Mouse (Mus musculus) ES-E14 (cell line): ENCODE results near the gene Asb16. TPM values are rescaled to one million over a fixed set of nuclear protein-coding genes. Genes with fewer than 3 reads are reported as not detected.

Experiments used
- DNase-seq: peaks from one replicate; pipeline ENCODE4 v3.0.0-alpha.2; 2013; ENCODE audit warnings: low read depth, low spot score
- H3K27ac ChIP-seq: 2 replicates; pipeline ENCODE4 v1.5.1; 2012; ENCODE audit warnings: low read depth, mild to moderate bottlenecking, low read length, moderate library complexity, mixed read lengths; ENCODE audit not compliant: poor library complexity, insufficient read depth, severe bottlenecking
- H3K36me3 ChIP-seq: 2 replicates; pipeline ENCODE4 v1.6.1; 2012; ENCODE audit warnings: mild to moderate bottlenecking, low read length, moderate library complexity, mixed read lengths; ENCODE audit not compliant: control insufficient read depth, poor library complexity, insufficient read depth, severe bottlenecking
- H3K4me1 ChIP-seq, 2 experiments: fragments of 150-350 bp in 1 of 2; sonication (generic) in 1 of 2; 2 replicates each; pipeline ENCODE4 v1.6.1; 2012; ENCODE audit warnings: low read length in 2 of 2, mild to moderate bottlenecking in 1 of 2, mixed read lengths in 1 of 2; ENCODE audit not compliant: control insufficient read depth in 2 of 2, insufficient read depth in 2 of 2, poor library complexity in 1 of 2
- H3K4me3 ChIP-seq, 2 experiments: fragments of 150-350 bp in 1 of 2; sonication (generic) in 1 of 2; 2 replicates each; pipeline ENCODE4 v1.5.1; 2012; ENCODE audit warnings: low read length in 2 of 2, low read depth in 1 of 2, mild to moderate bottlenecking in 1 of 2, mixed read lengths in 1 of 2; ENCODE audit not compliant: insufficient read depth in 1 of 2, poor library complexity in 1 of 2, severe bottlenecking in 1 of 2
- H3K9ac ChIP-seq: 2 replicates; pipeline ENCODE4 v1.6.1; 2012; ENCODE audit warnings: low read depth, mild to moderate bottlenecking, low read length, mixed read lengths; ENCODE audit not compliant: poor library complexity, insufficient read depth, severe bottlenecking
- H3K9me3 ChIP-seq: fragments of 150-350 bp; sonication (generic); 2 replicates; pipeline ENCODE4 v1.6.1; 2012; ENCODE audit warnings: low read depth, mild to moderate bottlenecking, low read length; ENCODE audit not compliant: control insufficient read depth, insufficient read depth
- CHD2 ChIP-seq: IDR thresholded peaks from 2 replicates; pipeline ENCODE4 v1.6.1; 2014; ENCODE audit warnings: mild to moderate bottlenecking, low read depth, low read length, inconsistent platforms
- HCFC1 ChIP-seq: IDR thresholded peaks from 2 replicates; pipeline ENCODE4 v1.6.1; 2012; ENCODE audit warnings: low read length, inconsistent platforms, borderline replicate concordance; ENCODE audit not compliant: insufficient read depth
- MAFK ChIP-seq: IDR thresholded peaks from 2 replicates; pipeline ENCODE4 v1.6.1; 2014; ENCODE audit warnings: mild to moderate bottlenecking, low read depth, low read length, inconsistent platforms; ENCODE audit not compliant: insufficient read depth
- ZC3H11A ChIP-seq: IDR thresholded peaks from 2 replicates; pipeline ENCODE4 v1.6.1; 2012; ENCODE audit warnings: low read depth, mild to moderate bottlenecking, inconsistent platforms, low read length, borderline replicate concordance
- ZNF384 ChIP-seq: IDR thresholded peaks from 2 replicates; pipeline ENCODE4 v1.6.1; 2012; ENCODE audit warnings: low read depth, low read length, inconsistent platforms
- in situ Hi-C, 2 experiments: fragments of 600-800 bp; cut with MboI; formaldehyde crosslinking; loops; one replicate each; pipeline ENCODE4 v1.15.1; 2025; ENCODE audit warnings: low sequenced_read_pairs in 2 of 2, inconsistent platforms in 1 of 2; ENCODE audit not compliant: unreplicated experiment in 2 of 2
- total RNA-seq: library from RNA; depleted of rRNA; stranded (reverse); fragments of 300-350 nt; gene quantifications from 2 replicates; pipeline ENCODE4 v1.2.3, GENCODE M21; 2012

Gene Asb16
- total RNA-seq, 1 experiment: 0.98 TPM

DNA sequence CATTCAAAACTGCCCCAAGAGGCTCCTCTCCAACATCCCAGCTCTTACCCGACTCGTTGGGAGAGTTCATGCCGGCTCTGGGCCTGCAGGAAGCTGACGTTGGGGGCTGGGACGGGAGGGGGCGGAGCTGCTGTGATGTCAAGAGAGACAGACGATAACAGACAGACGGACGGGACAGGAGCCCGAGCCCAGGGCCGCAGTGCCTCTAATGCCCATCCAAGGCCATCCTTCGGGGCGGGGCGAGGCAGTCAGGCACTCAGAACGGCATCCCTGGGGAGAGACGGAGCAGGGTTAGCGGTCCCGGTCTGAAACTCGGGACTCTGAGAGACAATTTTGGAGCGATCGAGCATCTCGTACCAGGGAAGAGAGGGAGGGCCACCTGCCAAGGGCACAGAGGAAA is 43.9 kb upstream of the Asb16 start:
- H3K9ac ChIP-seq: no peak overlapping the region
- H3K36me3 ChIP-seq: peaks cover 4% of the 10 kb centered on the region; the same call in 1 of the 2 replicates
- TF ChIP-seq HCFC1 (no peak), MAFK (no peak), ZC3H11A (no peak), ZNF384 (no peak), CHD2 (no peak)
- H3K4me1 ChIP-seq: peaks cover 11 to 57% of the 10 kb centered on the region in 2 experiments; a peak in 3 of 4 replicates
- in situ Hi-C loops: no loop called here
- no peaks in the 10 kb centered on the region for H3K9me3 ChIP-seq
- 0 out of 4 replicates have a peak overlapping the region, but pooled peaks of 1 of the 2 experiments have one; percentile 2 for H3K4me3 ChIP-seq
- no peak overlapping the region for H3K27ac ChIP-seq
- no peak for DNase-seq

DNA sequence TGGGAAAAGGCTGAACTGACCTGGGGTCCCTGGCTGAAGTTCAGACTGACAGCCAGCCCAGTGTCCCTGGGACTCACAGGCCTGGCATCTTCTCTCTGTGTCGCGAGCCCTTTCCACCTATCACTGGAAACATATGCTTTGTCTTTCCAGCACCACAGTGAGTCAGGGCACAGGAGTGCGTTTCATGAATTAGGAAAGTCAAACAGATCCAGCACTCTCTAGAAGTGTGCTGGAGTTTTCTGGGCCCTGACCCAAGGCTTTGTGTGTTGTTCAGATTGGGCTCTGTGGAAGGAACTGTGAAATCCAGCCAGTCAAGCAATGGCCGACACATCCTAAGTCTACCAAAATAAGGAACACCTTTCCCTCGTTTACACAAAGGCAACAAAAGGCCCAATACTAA is 43.3 kb upstream of the Asb16 start:
- H3K9ac ChIP-seq: no peak overlapping the region
- H3K4me3 ChIP-seq: no peak overlapping the region
- no peak for DNase-seq
- H3K36me3 ChIP-seq: peaks cover 4% of the 10 kb centered on the region; the same call in 1 of the 2 replicates
- H3K9me3 ChIP-seq: no peaks in the 10 kb centered on the region
- no peak for TF ChIP-seq ZNF384
- TF ChIP-seq CHD2: no peak
- no peak for TF ChIP-seq HCFC1
- no peak for TF ChIP-seq ZC3H11A
- no peak for TF ChIP-seq MAFK
- in situ Hi-C loops: no loop called here
- no peak overlapping the region for H3K27ac ChIP-seq
- peaks cover 11 to 57% of the 10 kb centered on the region in 2 experiments; a peak in 3 of 4 replicates for H3K4me1 ChIP-seq

GRCm38 (mm10) chr11:102226067-102226978 is 42.2 kb upstream of the Asb16 start:
- Histone ChIP-seq H3K9me3 (no peaks in the 10 kb centered on the region), H3K4me3 (no peak overlapping the region), H3K27ac (no peak overlapping the region), H3K9ac (no peak overlapping the region), H3K4me1 (peaks cover 13 to 57% of the 10 kb centered on the region in 2 experiments; a peak in 3 of 4 replicates), H3K36me3 (peaks cover 4% of the 10 kb centered on the region; the same call in 1 of the 2 replicates)
- DNase-seq: no peak
- in situ Hi-C loops: no loop called here
- TF ChIP-seq ZNF384: no peak
- TF ChIP-seq ZC3H11A: no peak
- no peak for TF ChIP-seq MAFK
- no peak for TF ChIP-seq HCFC1
- TF ChIP-seq CHD2: no peak

GRCm38 (mm10) chr11:102227270-102228190 is 41.0 kb upstream of the Asb16 start:
- H3K36me3 ChIP-seq: peaks cover 4% of the 10 kb centered on the region; the same call in 1 of the 2 replicates
- no peak overlapping the region for H3K9ac ChIP-seq
- no peak overlapping the region for H3K27ac ChIP-seq
- no peaks in the 10 kb centered on the region for H3K9me3 ChIP-seq
- no peak for DNase-seq
- TF ChIP-seq CHD2 (no peak), ZNF384 (0 out of 2 replicates have a peak, but pooled peaks have one; percentile 49)
- in situ Hi-C loops: no loop called here
- peaks cover 13 to 54% of the 10 kb centered on the region in 2 experiments; a peak in 3 of 4 replicates for H3K4me1 ChIP-seq
- H3K4me3 ChIP-seq: no peak overlapping the region
